Mouse (Mus musculus): ENCODE results near the gene Hs6st3. TPM values are rescaled to one million over a fixed set of nuclear protein-coding genes. Genes with fewer than 3 reads are reported as not detected.

Hs6st3 gene
- polyA plus RNA-seq, 1 experiment from 2014 or later = not detected

GRCm38 (mm10) chr14:119852139-119852538 is 714.0 kb downstream of the Hs6st3 start:
- H3K9me3 ChIP-seq (ENCODE audit: control insufficient read depth, low read length) = no peaks in the 10 kb centered on the region
- WGBS = 24% methylated on average over 5 of the region's 5 CpGs
- ATAC-seq = no peak

GRCm38 (mm10) chr14:119857338-119858291 is 719.5 kb downstream of the Hs6st3 start:
- ATAC-seq = peak; percentile 36; the same call in 1 of the 2 replicates
- Histone ChIP-seq H3K36me3 (ENCODE audit: control insufficient read depth, insufficient read depth, low read length) (no peaks in the 10 kb centered on the region), H3K9ac (ENCODE audit: low read depth, low read length) (no peak overlapping the region), H3K27me3 (replicated peaks; ENCODE audit: control insufficient read depth, insufficient read depth, low read length) (no peaks in the 10 kb centered on the region), H3K4me1 (ENCODE audit: control insufficient read depth, insufficient read depth, low read length) (no peaks in the 10 kb centered on the region), H3K27ac (ENCODE audit: low read length) (no peak overlapping the region), H3K9me3 (ENCODE audit: control insufficient read depth, low read length) (no peaks in the 10 kb centered on the region), H3K4me2 (ENCODE audit: low read depth, low read length) (no peak overlapping the region), H3K4me3 (ENCODE audit: low read length) (no peak overlapping the region)
- WGBS = 62% methylated on average over 23 of the region's 23 CpGs

More at GRCm38 (mm10) chr14:119852139-119852538, 714.0 kb downstream of the Hs6st3 start:
- peaks cover 3% of the 10 kb centered on the region; the same call in 1 of the 2 replicates for H3K4me1 ChIP-seq (ENCODE audit: control insufficient read depth, insufficient read depth, low read length)
- H3K4me3 ChIP-seq (ENCODE audit: low read length) = no peak overlapping the region
- H3K27ac ChIP-seq (ENCODE audit: low read length) = no peak overlapping the region
- H3K4me2 ChIP-seq (ENCODE audit: low read depth, low read length) = no peak overlapping the region
- no peak overlapping the region for H3K9ac ChIP-seq (ENCODE audit: low read depth, low read length)
- no peaks in the 10 kb centered on the region for H3K27me3 ChIP-seq (replicated peaks; ENCODE audit: control insufficient read depth, insufficient read depth, low read length)
- no peaks in the 10 kb centered on the region for H3K36me3 ChIP-seq (ENCODE audit: control insufficient read depth, insufficient read depth, low read length)

GRCm38 (mm10) chr14:119873617-119874016 is 735.5 kb downstream of the Hs6st3 start:
- no peaks in the 10 kb centered on the region for H3K36me3 ChIP-seq (ENCODE audit: control insufficient read depth, insufficient read depth, low read length)
- H3K4me2 ChIP-seq (ENCODE audit: low read depth, low read length) = no peak overlapping the region
- H3K4me3 ChIP-seq (ENCODE audit: low read length) = no peak overlapping the region
- no peaks in the 10 kb centered on the region for H3K9me3 ChIP-seq (ENCODE audit: control insufficient read depth, low read length)
- H3K9ac ChIP-seq (ENCODE audit: low read depth, low read length) = no peak overlapping the region
- H3K4me1 ChIP-seq (ENCODE audit: control insufficient read depth, insufficient read depth, low read length) = no peaks in the 10 kb centered on the region
- H3K27me3 ChIP-seq (replicated peaks; ENCODE audit: control insufficient read depth, insufficient read depth, low read length) = no peaks in the 10 kb centered on the region
- no peak overlapping the region for H3K27ac ChIP-seq (ENCODE audit: low read length)
- WGBS = 94% methylated on average over 4 of the region's 4 CpGs
- ATAC-seq = no peak

GRCm38 (mm10) chr14:119892922-119893321 is 754.8 kb downstream of the Hs6st3 start:
- 84% methylated on average over 8 of the region's 8 CpGs for WGBS
- Histone ChIP-seq H3K27ac (ENCODE audit: low read length) (no peak overlapping the region), H3K36me3 (ENCODE audit: control insufficient read depth, insufficient read depth, low read length) (no peaks in the 10 kb centered on the region), H3K4me1 (ENCODE audit: control insufficient read depth, insufficient read depth, low read length) (no peaks in the 10 kb centered on the region), H3K4me2 (ENCODE audit: low read depth, low read length) (no peak overlapping the region), H3K9ac (ENCODE audit: low read depth, low read length) (no peak overlapping the region), H3K4me3 (ENCODE audit: low read length) (no peak overlapping the region), H3K9me3 (ENCODE audit: control insufficient read depth, low read length) (no peaks in the 10 kb centered on the region), H3K27me3 (replicated peaks; ENCODE audit: control insufficient read depth, insufficient read depth, low read length) (no peaks in the 10 kb centered on the region)
- no peak for ATAC-seq

GRCm38 (mm10) chr14:119895097-119895496 is 757.0 kb downstream of the Hs6st3 start:
- Histone ChIP-seq H3K4me1 (ENCODE audit: control insufficient read depth, insufficient read depth, low read length) (no peaks in the 10 kb centered on the region), H3K27ac (ENCODE audit: low read length) (no peak overlapping the region), H3K9ac (ENCODE audit: low read depth, low read length) (no peak overlapping the region), H3K4me3 (ENCODE audit: low read length) (no peak overlapping the region), H3K4me2 (ENCODE audit: low read depth, low read length) (no peak overlapping the region), H3K36me3 (ENCODE audit: control insufficient read depth, insufficient read depth, low read length) (no peaks in the 10 kb centered on the region), H3K9me3 (ENCODE audit: control insufficient read depth, low read length) (no peaks in the 10 kb centered on the region), H3K27me3 (replicated peaks; ENCODE audit: control insufficient read depth, insufficient read depth, low read length) (no peaks in the 10 kb centered on the region)
- WGBS = 88% methylated on average over 8 of the region's 8 CpGs
- no peak for ATAC-seq

GRCm38 (mm10) chr14:119895765-119896465 is 757.8 kb downstream of the Hs6st3 start:
- Histone ChIP-seq H3K36me3 (ENCODE audit: control insufficient read depth, insufficient read depth, low read length) (no peaks in the 10 kb centered on the region), H3K4me2 (ENCODE audit: low read depth, low read length) (no peak overlapping the region), H3K4me3 (ENCODE audit: low read length) (no peak overlapping the region), H3K9me3 (ENCODE audit: control insufficient read depth, low read length) (no peaks in the 10 kb centered on the region), H3K4me1 (ENCODE audit: control insufficient read depth, insufficient read depth, low read length) (no peaks in the 10 kb centered on the region), H3K27me3 (replicated peaks; ENCODE audit: control insufficient read depth, insufficient read depth, low read length) (no peaks in the 10 kb centered on the region), H3K27ac (ENCODE audit: low read length) (no peak overlapping the region), H3K9ac (ENCODE audit: low read depth, low read length) (no peak overlapping the region)
- WGBS = 54% methylated on average over 10 of the region's 10 CpGs
- ATAC-seq = no peak

- H3K9me3 ChIP-seq (ENCODE audit: control insufficient read depth, low read length) = no peaks in the 10 kb centered on the region
- H3K4me2 ChIP-seq (ENCODE audit: low read depth, low read length) = no peak overlapping the region
- no peaks in the 10 kb centered on the region for H3K4me1 ChIP-seq (ENCODE audit: control insufficient read depth, insufficient read depth, low read length)
- H3K27me3 ChIP-seq (replicated peaks; ENCODE audit: control insufficient read depth, insufficient read depth, low read length) = no peaks in the 10 kb centered on the region
- no peak overlapping the region for H3K27ac ChIP-seq (ENCODE audit: low read length)
- H3K9ac ChIP-seq (ENCODE audit: low read depth, low read length) = no peak overlapping the region
- no peaks in the 10 kb centered on the region for H3K36me3 ChIP-seq (ENCODE audit: control insufficient read depth, insufficient read depth, low read length)
- H3K4me3 ChIP-seq (ENCODE audit: low read length) = no peak overlapping the region
- ATAC-seq = no peak
These were observed 764.3 kb downstream of the Hs6st3 start for GRCm38 (mm10) chr14:119902486-119902885.

GRCm38 (mm10) chr14:119908032-119908675 is 770.0 kb downstream of the Hs6st3 start:
- Histone ChIP-seq H3K4me2 (ENCODE audit: low read depth, low read length) (peak overlapping the region; percentile 5; the same call in 1 of the 2 replicates), H3K27ac (ENCODE audit: low read length) (no peak overlapping the region), H3K9ac (ENCODE audit: low read depth, low read length) (no peak overlapping the region), H3K36me3 (ENCODE audit: control insufficient read depth, insufficient read depth, low read length) (no peaks in the 10 kb centered on the region), H3K4me1 (ENCODE audit: control insufficient read depth, insufficient read depth, low read length) (no peaks in the 10 kb centered on the region), H3K9me3 (ENCODE audit: control insufficient read depth, low read length) (no peaks in the 10 kb centered on the region), H3K4me3 (ENCODE audit: low read length) (no peak overlapping the region), H3K27me3 (replicated peaks; ENCODE audit: control insufficient read depth, insufficient read depth, low read length) (no peaks in the 10 kb centered on the region)
- ATAC-seq = no peak
- WGBS = 58% methylated on average over 13 of the region's 13 CpGs

GRCm38 (mm10) chr14:119914508-119914907 is 776.4 kb downstream of the Hs6st3 start:
- Histone ChIP-seq H3K9me3 (ENCODE audit: control insufficient read depth, low read length) (no peaks in the 10 kb centered on the region), H3K9ac (ENCODE audit: low read depth, low read length) (no peak overlapping the region), H3K4me1 (ENCODE audit: control insufficient read depth, insufficient read depth, low read length) (no peaks in the 10 kb centered on the region), H3K36me3 (ENCODE audit: control insufficient read depth, insufficient read depth, low read length) (no peaks in the 10 kb centered on the region), H3K27ac (ENCODE audit: low read length) (no peak overlapping the region), H3K4me3 (ENCODE audit: low read length) (no peak overlapping the region), H3K27me3 (replicated peaks; ENCODE audit: control insufficient read depth, insufficient read depth, low read length) (no peaks in the 10 kb centered on the region), H3K4me2 (ENCODE audit: low read depth, low read length) (no peak overlapping the region)
- no peak for ATAC-seq
- 36% methylated on average over 6 of the region's 6 CpGs for WGBS

Measured in intestine, embryonic 16.5 days (tissue).